Mouse (Mus musculus) spleen, adult 2 months (tissue): Measurements from ENCODE around the gene Zic3. TPM values are rescaled to one million over a fixed set of nuclear protein-coding genes. Genes with fewer than 3 reads are reported as not detected.

ENCODE experiments used
- DNase-seq, 2 experiments: peaks; one replicate each; pipeline versions ENCODE4 v3.0.0 to v3.0.0-alpha.2; 2012 to 2021; ENCODE audit warnings: low spot score in 2 of 2, low read depth in 1 of 2
- H3K27ac ChIP-seq: fragments of 200-500 bp; 2 replicates; pipeline ENCODE4 v1.5.1; 2012; ENCODE audit warnings: low read length, inconsistent platforms; ENCODE audit not compliant: insufficient read depth
- H3K27me3 ChIP-seq: fragments of 200-500 bp; 2 replicates; pipeline ENCODE4 v1.6.1; 2012; ENCODE audit warnings: mild to moderate bottlenecking, moderate library complexity, low read length, inconsistent platforms; ENCODE audit not compliant: control insufficient read depth, insufficient read depth
- H3K36me3 ChIP-seq: fragments of 200-500 bp; 2 replicates; pipeline ENCODE4 v1.6.1; 2012; ENCODE audit warnings: mild to moderate bottlenecking, low read length, inconsistent platforms; ENCODE audit not compliant: control insufficient read depth, insufficient read depth
- H3K4me1 ChIP-seq: fragments of 200-500 bp; 2 replicates; pipeline ENCODE4 v1.6.1; 2011; ENCODE audit warnings: inconsistent platforms; ENCODE audit not compliant: control insufficient read depth, insufficient read depth, insufficient read length
- H3K4me3 ChIP-seq: fragments of 200-500 bp; 2 replicates; pipeline ENCODE4 v1.5.1; 2011; ENCODE audit warnings: mild to moderate bottlenecking, inconsistent platforms; ENCODE audit not compliant: insufficient read depth, insufficient read length; ENCODE audit errors: extremely low read depth
- CTCF ChIP-seq: fragments of 200-500 bp; IDR thresholded peaks from 2 replicates; pipeline ENCODE4 v1.5.1; 2011; ENCODE audit warnings: mild to moderate bottlenecking, inconsistent platforms; ENCODE audit not compliant: insufficient read depth, insufficient read length, insufficient replicate concordance; ENCODE audit errors: extremely low read depth
- POLR2A ChIP-seq: fragments of 200-500 bp; IDR thresholded peaks from 2 replicates; pipeline ENCODE4 v1.6.1; 2011; ENCODE audit warnings: low read depth, low read length, inconsistent platforms
- WGBS: fragments of 180-500 bp; shearing (Covaris S2); methylation state at CpG from one replicate; pipeline ENCODE4 v1.1.7; 2018; 5-methylcytosine and 5-hydroxymethylcytosine counted together
- polyA plus RNA-seq: library from polyadenylated mRNA; depleted of rRNA; stranded (reverse); fragments of >200 nt; gene quantifications from 2 replicates; pipeline ENCODE4 v1.2.3, GENCODE M21; 2012

Zic3 gene
- polyA plus RNA-seq, 1 experiment = not detected

- WGBS = 44% methylated on average over 56 of the region's 56 CpGs
Measured at GRCm38 (mm10) chrX:58030835-58031670, 8.6 kb downstream of the Zic3 start.

GRCm38 (mm10) chrX:58031671-58032605 is 9.4 kb downstream of the Zic3 start:
- Histone ChIP-seq H3K27ac (no peak overlapping the region), H3K4me1 (no peaks in the 10 kb centered on the region), H3K4me3 (no peak overlapping the region), H3K36me3 (no peaks in the 10 kb centered on the region), H3K27me3 (peaks cover 5% of the 10 kb centered on the region)
- WGBS = 30% methylated on average over 56 of the region's 56 CpGs
- DNase-seq = no peak
- no peak for TF ChIP-seq POLR2A
- TF ChIP-seq CTCF = no peak

More at GRCm38 (mm10) chrX:58030835-58031670, 8.6 kb downstream of the Zic3 start:
- no peaks in the 10 kb centered on the region for H3K4me1 ChIP-seq
- no peak overlapping the region for H3K27ac ChIP-seq
- TF ChIP-seq CTCF = no peak
- no peak for TF ChIP-seq POLR2A
- H3K36me3 ChIP-seq = no peaks in the 10 kb centered on the region
- DNase-seq = no peak
- H3K4me3 ChIP-seq = no peak overlapping the region
- H3K27me3 ChIP-seq = peaks cover 5% of the 10 kb centered on the region

- 22% methylated on average over 7 of the region's 7 CpGs for WGBS
- TF ChIP-seq CTCF (no peak), POLR2A (no peak)
Measured at GRCm38 (mm10) chrX:58032622-58033021, 10.1 kb downstream of the Zic3 start.

GRCm38 (mm10) chrX:58033521-58033920 is 11.0 kb downstream of the Zic3 start:
- Histone ChIP-seq H3K27me3 (peaks cover 5% of the 10 kb centered on the region), H3K4me1 (no peaks in the 10 kb centered on the region), H3K27ac (no peak overlapping the region), H3K36me3 (no peaks in the 10 kb centered on the region), H3K4me3 (no peak overlapping the region)
- no peak for DNase-seq
- WGBS = 27% methylated on average over 22 of the region's 22 CpGs
- TF ChIP-seq POLR2A (no peak), CTCF (no peak)

More at GRCm38 (mm10) chrX:58032622-58033021, 10.1 kb downstream of the Zic3 start:
- no peaks in the 10 kb centered on the region for H3K36me3 ChIP-seq
- no peak for DNase-seq
- no peaks in the 10 kb centered on the region for H3K4me1 ChIP-seq
- no peak overlapping the region for H3K4me3 ChIP-seq
- no peak overlapping the region for H3K27ac ChIP-seq
- peaks cover 5% of the 10 kb centered on the region for H3K27me3 ChIP-seq

GRCm38 (mm10) chrX:58038061-58039007 is 15.8 kb downstream of the Zic3 start:
- Histone ChIP-seq H3K4me1 (no peaks in the 10 kb centered on the region), H3K36me3 (no peaks in the 10 kb centered on the region), H3K27ac (no peak overlapping the region), H3K4me3 (no peak overlapping the region), H3K27me3 (no peaks in the 10 kb centered on the region)
- 32% methylated on average over 69 of the region's 70 CpGs for WGBS
- DNase-seq = no peak
- TF ChIP-seq POLR2A (no peak), CTCF (no peak)

- Histone ChIP-seq H3K27me3 (no peaks in the 10 kb centered on the region), H3K4me1 (no peaks in the 10 kb centered on the region), H3K4me3 (no peak overlapping the region), H3K27ac (no peak overlapping the region), H3K36me3 (no peaks in the 10 kb centered on the region)
- WGBS = 50% methylated on average over 4 of the region's 4 CpGs
- DNase-seq = no peak
- no peak for TF ChIP-seq CTCF
- no peak for TF ChIP-seq POLR2A
Measured at GRCm38 (mm10) chrX:58039703-58040102, 17.2 kb downstream of the Zic3 start.
